Mouse (Mus musculus): ENCODE results near the gene Cnga3.

DNA sequence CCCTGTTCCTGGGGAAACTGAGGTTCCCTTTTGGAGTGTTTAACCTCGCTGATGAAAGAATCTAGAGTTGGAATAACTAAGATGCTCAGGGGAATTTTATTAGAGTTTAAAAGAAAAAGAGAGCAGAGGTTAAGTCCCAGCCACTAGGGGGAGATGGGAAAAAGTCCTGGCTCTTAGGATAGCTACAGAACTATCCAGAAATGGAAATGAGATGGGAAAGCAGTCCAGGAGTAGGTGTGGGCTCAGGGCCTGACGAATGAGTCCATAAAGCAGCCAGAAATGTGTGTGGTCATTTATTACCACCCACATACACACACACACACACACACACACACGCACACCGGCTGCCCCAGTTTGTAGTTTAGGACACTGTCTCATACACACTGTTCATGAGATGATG lies 19.6 kb upstream of the Cnga3 start:
- TF ChIP-seq GATA1 (IDR thresholded peaks at IDR 0.05; ENCODE audit: borderline replicate concordance, low read length) (no peak), FLI1 (IDR thresholded peaks at IDR 0.05; ENCODE audit: low read length) (no peak)

All from megakaryocyte, embryonic 14.5 days (primary cell).